Mouse (Mus musculus) liver, embryonic 16.5 days (tissue): Measurements from ENCODE around the gene Tinagl1. TPM values are rescaled to one million over a fixed set of nuclear protein-coding genes. Genes with fewer than 3 reads are reported as not detected.

Source experiments
- ATAC-seq: fragments of 200-750 bp; cut with Nextera tagmentation; 2 replicates; pipeline ENCODE4 v1.8.0; 2017; ENCODE audit warnings: low read depth, mild to moderate bottlenecking, moderate number of reproducible peaks, moderate library complexity
- H3K27ac ChIP-seq: fragments of 300-500 bp; sonication (generic); 2 replicates; pipeline ENCODE4 v1.5.1; 2014; ENCODE audit warnings: mild to moderate bottlenecking, low read length
- H3K27me3 ChIP-seq: fragments of 300-500 bp; sonication (generic); 2 replicates; pipeline ENCODE4 v1.6.1; 2014; ENCODE audit warnings: low read depth, low read length, mixed read lengths; ENCODE audit not compliant: control insufficient read depth, insufficient read depth
- H3K36me3 ChIP-seq: fragments of 300-500 bp; sonication (generic); 2 replicates; pipeline ENCODE4 v1.6.1; 2014; ENCODE audit warnings: mild to moderate bottlenecking; ENCODE audit not compliant: control insufficient read depth, insufficient read depth
- H3K4me1 ChIP-seq: fragments of 300-500 bp; sonication (generic); 2 replicates; pipeline ENCODE4 v1.6.1; 2014; ENCODE audit warnings: low read depth, low read length, mixed read lengths; ENCODE audit not compliant: control insufficient read depth
- H3K4me2 ChIP-seq: fragments of 300-500 bp; sonication (generic); 2 replicates; pipeline ENCODE4 v1.6.1; 2014; ENCODE audit warnings: low read depth, low read length, mixed read lengths
- H3K4me3 ChIP-seq: fragments of 300-500 bp; sonication (generic); 2 replicates; pipeline ENCODE4 v1.5.1; 2014; ENCODE audit warnings: low read depth, mild to moderate bottlenecking, low read length
- H3K9ac ChIP-seq: fragments of 300-500 bp; sonication (generic); 2 replicates; pipeline ENCODE4 v1.6.1; 2014; ENCODE audit warnings: low read depth, low read length
- H3K9me3 ChIP-seq: fragments of 300-500 bp; sonication (generic); replicated peaks from 2 replicates; pipeline ENCODE4 v1.6.1; 2016; ENCODE audit warnings: low read length; ENCODE audit not compliant: control insufficient read depth
- WGBS: fragments of 180-500 bp; shearing (Covaris S2); extraction: QIAGEN DNeasy Blood & Tissue Kit; methylation state at CpG from one replicate; pipeline ENCODE4 v1.1.7; 2014; ENCODE audit not compliant: insufficient replicate concordance; 5-methylcytosine and 5-hydroxymethylcytosine counted together
- polyA plus RNA-seq: library from polyadenylated mRNA; unstranded; fragments of >200 nt; fragmentation: Nextera tagmentation; extraction: Ambion mirVana; gene quantifications from 2 replicates; pipeline ENCODE4 v1.2.1, GENCODE M21; 2015

The Tinagl1 gene
- polyA plus RNA-seq, 1 experiment from 2014 or later = 37.8 TPM

DNA sequence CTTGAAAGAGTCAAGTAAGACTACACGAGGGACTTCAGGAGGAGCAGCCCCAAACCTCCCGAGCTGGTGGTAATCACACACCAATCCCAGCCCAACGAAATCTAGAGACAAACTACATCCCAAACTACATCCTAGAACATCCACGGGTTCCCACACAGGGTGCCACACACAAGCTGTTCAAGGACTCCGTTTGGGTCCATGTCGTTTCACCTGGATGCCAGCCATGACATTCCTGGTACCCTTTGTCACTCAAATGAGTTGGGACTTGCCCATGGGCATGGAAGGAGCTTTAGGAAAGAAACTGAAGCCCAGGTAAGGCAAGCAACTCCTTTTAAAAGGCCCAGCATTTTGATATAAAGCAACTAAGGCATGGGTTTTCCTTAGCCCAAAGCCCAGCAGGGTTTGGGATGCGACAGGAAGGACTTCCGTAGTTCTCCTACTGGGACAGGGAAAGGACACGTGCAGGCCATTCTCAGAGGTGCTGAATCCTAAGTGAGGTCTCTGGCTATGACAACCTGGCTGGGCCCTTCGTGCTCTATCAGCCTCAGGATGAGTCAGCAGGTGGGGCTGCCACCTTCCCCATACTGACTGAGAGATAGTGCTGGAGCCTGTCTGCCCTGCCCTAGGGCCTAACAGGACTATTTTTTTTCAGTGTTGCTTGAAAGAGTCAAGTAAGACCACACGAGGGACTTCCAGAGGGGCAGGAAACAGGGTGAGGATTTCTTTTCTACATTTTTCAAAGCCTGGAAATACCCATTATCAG is 1.7 kb downstream of the Tinagl1 start:
- Histone ChIP-seq H3K9ac (peak overlapping the region; percentile 66), H3K4me2 (peak overlapping the region; percentile 75), H3K27me3 (peaks cover 9% of the 10 kb centered on the region), H3K4me1 (peaks cover 29% of the 10 kb centered on the region), H3K9me3 (no peaks in the 10 kb centered on the region), H3K4me3 (peak overlapping the region; percentile 63), H3K36me3 (no peaks in the 10 kb centered on the region; the same call in 1 of the 2 replicates), H3K27ac (peak overlapping the region; percentile 75)
- WGBS = 45% methylated on average over 11 of the region's 11 CpGs
- ATAC-seq = peak; percentile 84

DNA sequence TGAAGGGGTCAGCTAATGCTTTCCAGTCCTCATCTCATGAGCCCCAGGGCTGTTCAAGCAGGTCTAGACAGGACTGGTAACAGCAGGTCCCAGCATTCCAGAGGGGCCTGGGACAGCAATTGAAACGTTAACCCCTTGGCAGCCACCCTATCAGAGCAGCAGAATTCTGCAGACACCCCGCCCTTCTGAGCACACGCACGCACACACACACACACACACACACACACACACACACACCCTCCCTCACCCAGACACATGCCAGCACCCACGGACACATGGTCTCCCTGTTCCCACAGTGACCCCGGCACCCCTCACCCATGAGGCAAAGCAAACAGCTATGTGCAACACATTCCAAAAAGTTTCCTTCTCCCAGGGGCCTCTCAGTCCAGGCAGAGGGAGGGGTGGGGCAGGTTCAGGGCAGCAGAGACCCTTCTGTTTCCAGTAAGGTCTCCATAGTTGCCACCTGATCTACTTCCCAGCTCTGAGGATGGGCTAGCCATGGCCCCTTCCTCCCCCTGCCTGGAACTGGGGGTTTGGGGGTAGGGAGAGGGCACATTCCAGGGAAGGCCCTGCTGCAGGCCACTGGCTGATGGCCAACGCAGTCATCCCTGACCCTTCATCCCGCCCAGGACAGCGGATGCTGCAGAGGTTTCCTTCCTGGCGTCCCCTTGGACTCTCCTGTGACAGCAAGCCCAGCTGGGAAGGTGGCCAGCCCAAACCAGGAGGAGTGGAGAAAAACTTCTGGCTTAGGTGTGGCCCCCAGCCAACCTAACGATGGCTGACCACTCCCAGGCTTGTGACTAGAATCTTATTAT is 2.8 kb downstream of the Tinagl1 start:
- WGBS = 50% methylated on average over 11 of the region's 11 CpGs
- Histone ChIP-seq H3K27me3 (peaks cover 13% of the 10 kb centered on the region), H3K4me2 (peak overlapping the region; percentile 75), H3K9ac (peak overlapping the region; percentile 2; the same call in 1 of the 2 replicates), H3K4me1 (peaks cover 29% of the 10 kb centered on the region), H3K9me3 (no peaks in the 10 kb centered on the region), H3K27ac (no peak overlapping the region), H3K4me3 (peak overlapping the region; percentile 63), H3K36me3 (no peaks in the 10 kb centered on the region; the same call in 1 of the 2 replicates)
- ATAC-seq = no peak

DNA sequence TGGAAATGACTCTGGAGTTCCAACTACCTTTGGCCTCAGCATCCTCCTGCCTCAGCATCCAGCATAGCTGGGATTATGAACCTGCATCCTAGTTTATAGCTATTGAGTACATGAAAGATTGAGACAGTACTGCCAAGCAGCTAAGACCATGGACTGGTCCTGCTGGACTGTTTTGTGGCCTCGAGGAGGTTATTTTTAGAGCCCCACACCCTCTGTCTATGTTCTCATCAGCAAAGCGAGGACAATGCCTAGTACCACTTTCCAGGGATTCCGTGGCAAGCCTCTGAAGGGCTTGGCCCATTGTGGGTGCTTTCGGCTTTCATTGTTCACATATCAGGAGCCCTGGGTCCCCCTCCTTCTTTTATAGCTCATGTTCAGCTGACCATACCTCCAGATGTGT is 4.6 kb downstream of the Tinagl1 start:
- no peak overlapping the region for H3K4me2 ChIP-seq
- no peak overlapping the region for H3K9ac ChIP-seq
- H3K27me3 ChIP-seq = peaks cover 10% of the 10 kb centered on the region
- no peak overlapping the region for H3K4me3 ChIP-seq
- peaks cover 3% of the 10 kb centered on the region; the same call in 1 of the 2 replicates for H3K36me3 ChIP-seq
- no peak for ATAC-seq
- peaks cover 27% of the 10 kb centered on the region for H3K4me1 ChIP-seq
- WGBS = 52% methylated on average over 4 of the region's 4 CpGs
- no peaks in the 10 kb centered on the region for H3K9me3 ChIP-seq
- H3K27ac ChIP-seq = no peak overlapping the region

DNA sequence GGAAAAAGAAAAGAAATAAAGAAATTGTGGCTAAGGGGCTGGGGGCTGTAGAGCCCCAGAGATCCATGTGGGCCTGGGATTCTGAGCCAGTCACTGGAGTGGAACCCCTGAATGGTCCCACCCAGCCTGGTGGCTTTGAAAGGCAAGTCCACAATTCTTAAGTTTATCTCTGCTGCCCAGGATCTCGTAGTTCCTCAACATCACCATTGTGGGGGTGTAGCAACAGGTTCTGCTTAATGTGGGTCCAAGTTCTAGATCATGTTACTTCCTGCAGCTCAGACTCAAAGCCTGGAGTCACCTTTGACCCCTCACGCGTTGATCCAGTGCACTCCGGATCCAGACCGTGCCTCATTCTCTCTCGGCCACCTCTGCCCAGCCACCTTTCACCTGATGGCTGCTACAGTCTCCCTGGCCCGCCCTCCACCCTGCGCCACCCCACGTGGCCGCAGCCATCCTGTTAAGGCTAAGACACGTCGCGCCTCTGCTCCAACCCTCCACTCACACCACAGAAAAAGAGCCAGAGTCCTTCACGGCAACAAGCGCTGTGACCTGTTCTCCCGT is 5.4 kb downstream of the Tinagl1 start:
- H3K4me2 ChIP-seq = no peak overlapping the region
- H3K4me1 ChIP-seq = peaks cover 18% of the 10 kb centered on the region
- H3K27ac ChIP-seq = no peak overlapping the region
- ATAC-seq = no peak
- no peaks in the 10 kb centered on the region for H3K9me3 ChIP-seq
- H3K9ac ChIP-seq = no peak overlapping the region
- peaks cover 3% of the 10 kb centered on the region; the same call in 1 of the 2 replicates for H3K36me3 ChIP-seq
- H3K27me3 ChIP-seq = peaks cover 6% of the 10 kb centered on the region
- H3K4me3 ChIP-seq = no peak overlapping the region
- 72% methylated on average over 16 of the region's 16 CpGs for WGBS

DNA sequence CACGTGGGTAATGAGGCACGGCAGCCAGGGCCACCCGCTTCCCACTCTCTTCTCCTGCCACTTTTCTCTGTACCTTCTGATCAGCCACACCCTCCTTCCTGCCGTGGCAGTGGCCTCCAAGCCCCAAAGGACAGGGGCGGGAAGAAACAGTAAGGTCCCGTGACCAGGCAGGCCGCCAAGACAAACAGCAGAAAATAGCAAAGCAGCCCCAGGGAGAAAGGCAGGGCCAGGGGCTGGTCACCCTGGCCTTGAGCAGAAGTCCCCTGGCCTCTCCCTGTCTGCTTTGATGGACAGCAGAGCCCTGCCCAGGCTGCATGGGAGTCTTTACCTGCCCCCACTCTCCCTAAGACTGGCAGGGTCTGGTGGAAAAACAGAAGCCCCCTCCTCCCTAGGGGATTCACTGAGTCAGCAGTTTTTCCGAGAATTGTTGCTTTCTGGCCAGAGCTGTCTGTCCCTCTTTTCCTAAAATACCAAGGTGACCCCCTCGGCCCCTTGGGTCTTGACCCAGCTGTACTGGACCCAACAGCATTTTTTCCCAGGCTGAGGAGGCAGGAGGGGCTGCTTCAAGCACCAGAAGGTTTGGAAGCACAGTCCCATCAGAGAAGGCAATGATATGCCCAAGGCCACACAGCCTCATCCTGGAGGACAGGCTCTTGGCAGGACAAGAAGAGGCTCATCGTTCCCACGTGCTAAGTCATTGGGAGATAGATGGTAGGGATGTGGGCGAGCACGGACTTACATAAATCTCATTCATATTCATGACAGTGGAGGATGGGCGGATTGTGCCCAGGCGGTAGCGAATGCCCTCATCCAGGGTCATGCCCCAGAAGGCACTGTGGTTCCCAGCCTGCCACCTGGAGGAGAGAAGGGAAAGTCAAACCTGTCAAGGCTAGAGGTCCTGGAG is 6.4 kb downstream of the Tinagl1 start:
- peaks cover 13% of the 10 kb centered on the region for H3K27me3 ChIP-seq
- H3K4me1 ChIP-seq = peaks cover 10% of the 10 kb centered on the region
- no peaks in the 10 kb centered on the region for H3K9me3 ChIP-seq
- H3K9ac ChIP-seq = no peak overlapping the region
- no peak overlapping the region for H3K27ac ChIP-seq
- no peak overlapping the region for H3K4me3 ChIP-seq
- peaks cover 3% of the 10 kb centered on the region; the same call in 1 of the 2 replicates for H3K36me3 ChIP-seq
- H3K4me2 ChIP-seq = no peak overlapping the region
- WGBS = 37% methylated on average over 16 of the region's 16 CpGs
- ATAC-seq = peak; percentile 47

DNA sequence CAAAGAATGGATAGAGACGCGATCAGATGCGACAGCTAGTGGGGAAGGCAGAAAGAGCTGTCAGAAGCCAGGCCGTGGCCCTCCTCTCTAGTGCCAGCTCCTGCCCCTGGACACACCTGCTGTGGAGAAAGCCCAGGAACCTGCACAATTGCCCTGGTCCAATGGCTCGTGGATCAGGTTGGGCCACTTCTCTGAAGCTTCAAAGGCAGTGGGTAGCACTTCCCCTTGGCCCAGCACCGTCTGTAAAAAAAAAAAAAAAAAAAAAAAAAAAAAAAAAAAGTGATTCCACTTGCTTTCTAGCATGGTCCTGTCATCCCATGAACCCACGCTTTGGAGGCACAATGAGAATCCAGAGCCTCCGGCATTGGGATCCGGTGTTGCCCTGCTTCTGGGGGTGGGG is 7.1 kb downstream of the Tinagl1 start:
- Histone ChIP-seq H3K27me3 (peaks cover 20% of the 10 kb centered on the region), H3K4me3 (no peak overlapping the region), H3K36me3 (peaks cover 3% of the 10 kb centered on the region; the same call in 1 of the 2 replicates), H3K4me2 (no peak overlapping the region), H3K4me1 (peaks cover 8% of the 10 kb centered on the region), H3K9me3 (no peaks in the 10 kb centered on the region), H3K9ac (no peak overlapping the region), H3K27ac (no peak overlapping the region)
- no peak for ATAC-seq
- WGBS = 35% methylated on average over 9 of the region's 9 CpGs

DNA sequence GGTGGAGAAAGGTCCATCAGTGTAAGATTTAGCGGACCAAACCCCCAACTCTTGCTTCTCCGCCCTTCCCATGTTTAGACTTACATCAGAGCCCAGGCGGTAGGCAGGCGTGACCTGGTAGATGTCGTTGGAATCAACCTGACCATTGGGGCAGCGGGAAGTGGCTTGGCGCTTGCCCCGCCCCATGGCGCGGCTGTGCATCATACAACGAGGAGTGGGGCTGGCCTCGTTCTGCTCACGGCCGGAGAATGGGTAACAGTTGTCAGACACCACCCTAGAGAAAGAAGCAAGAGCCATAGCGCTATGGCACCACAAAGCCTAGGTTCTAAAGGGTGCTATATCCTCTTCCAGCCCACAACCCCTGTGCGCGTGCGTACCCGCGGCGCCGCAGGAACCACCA is 7.6 kb downstream of the Tinagl1 start:
- ATAC-seq = no peak
- Histone ChIP-seq H3K9me3 (no peaks in the 10 kb centered on the region), H3K9ac (no peak overlapping the region), H3K4me2 (no peak overlapping the region), H3K27me3 (peaks cover 24% of the 10 kb centered on the region), H3K36me3 (peaks cover 3% of the 10 kb centered on the region; the same call in 1 of the 2 replicates), H3K4me1 (peaks cover 3% of the 10 kb centered on the region), H3K27ac (no peak overlapping the region), H3K4me3 (no peak overlapping the region)
- WGBS = 46% methylated on average over 22 of the region's 22 CpGs

DNA sequence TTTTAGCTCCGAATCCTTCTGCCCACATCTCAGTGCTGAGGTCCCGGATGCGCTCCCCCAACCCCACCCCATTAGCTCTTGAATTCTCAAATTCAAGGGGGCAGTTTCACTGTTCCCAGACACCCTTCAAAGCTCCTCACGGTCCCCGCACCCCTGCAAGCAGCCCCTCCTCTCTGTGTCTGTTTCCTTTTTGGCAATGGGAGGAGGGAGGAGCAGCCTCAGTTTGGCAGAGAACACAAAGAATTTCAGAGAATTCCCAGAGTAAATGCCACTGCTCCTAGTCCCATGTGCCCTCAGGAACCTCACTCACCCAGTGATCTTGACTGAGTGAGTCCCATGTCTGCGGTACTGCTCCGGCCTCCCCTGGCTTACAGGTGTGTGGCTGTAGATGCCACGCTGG is 8.3 kb downstream of the Tinagl1 start:
- no peak overlapping the region for H3K27ac ChIP-seq
- no peak overlapping the region for H3K4me3 ChIP-seq
- ATAC-seq = no peak
- no peaks in the 10 kb centered on the region for H3K9me3 ChIP-seq
- H3K4me2 ChIP-seq = no peak overlapping the region
- WGBS = 79% methylated on average over 8 of the region's 8 CpGs
- no peaks in the 10 kb centered on the region; the same call in 1 of the 2 replicates for H3K4me1 ChIP-seq
- peaks cover 28% of the 10 kb centered on the region for H3K27me3 ChIP-seq
- H3K36me3 ChIP-seq = peaks cover 3% of the 10 kb centered on the region; the same call in 1 of the 2 replicates
- H3K9ac ChIP-seq = no peak overlapping the region
